Mouse (Mus musculus): Measurements from ENCODE around the gene Gm21983.

Gene Gm21983

DNA sequence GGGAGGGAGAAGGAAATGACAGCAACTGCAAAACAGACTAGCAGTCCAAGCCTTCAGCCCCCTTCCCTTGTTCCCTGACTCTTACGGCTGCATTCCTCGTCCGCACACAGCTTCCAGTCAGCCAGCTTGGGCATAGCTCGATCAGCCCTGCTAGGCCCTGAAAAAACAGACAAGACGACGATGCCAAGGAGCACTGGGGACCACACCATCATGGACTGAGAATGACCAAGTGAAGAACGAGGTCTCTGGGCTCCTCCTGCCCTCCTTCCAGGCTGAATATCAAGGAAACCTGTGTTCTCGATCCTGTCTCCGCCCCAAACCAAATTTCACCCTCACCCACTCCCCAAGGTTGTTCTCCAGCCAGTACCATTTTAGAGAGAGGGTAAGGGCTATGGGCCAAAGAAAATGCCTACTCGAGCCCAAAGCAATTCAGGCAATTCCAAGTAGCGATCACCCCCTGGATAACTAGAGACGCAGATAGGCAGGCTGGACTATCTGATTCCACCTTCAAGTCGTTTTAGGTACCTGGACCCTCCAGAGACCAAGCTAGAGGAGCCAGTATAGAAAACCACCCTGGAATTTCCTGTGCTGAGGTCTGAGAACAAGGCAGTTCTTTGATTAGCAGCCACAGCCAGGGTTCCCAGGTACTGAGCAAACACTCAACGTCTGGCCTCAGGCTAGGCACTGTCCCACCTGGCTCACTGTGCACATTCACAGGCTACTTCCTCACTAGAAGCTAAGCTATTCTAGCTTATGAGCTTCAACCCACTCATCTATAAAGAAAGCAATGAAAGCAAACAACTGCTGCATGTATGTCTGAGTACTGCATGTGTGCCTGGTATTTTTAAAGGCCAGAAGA lies at the start of gene Gm21983, which contains the start of gene Mia:
TSS of gene Gm21983 (minus strand) at position 250 of the 859 bp plus-strand sequence.
TSS of gene Mia (minus strand) at position 321 of the 859 bp plus-strand sequence.
- DNase-seq, result no peak

DNA sequence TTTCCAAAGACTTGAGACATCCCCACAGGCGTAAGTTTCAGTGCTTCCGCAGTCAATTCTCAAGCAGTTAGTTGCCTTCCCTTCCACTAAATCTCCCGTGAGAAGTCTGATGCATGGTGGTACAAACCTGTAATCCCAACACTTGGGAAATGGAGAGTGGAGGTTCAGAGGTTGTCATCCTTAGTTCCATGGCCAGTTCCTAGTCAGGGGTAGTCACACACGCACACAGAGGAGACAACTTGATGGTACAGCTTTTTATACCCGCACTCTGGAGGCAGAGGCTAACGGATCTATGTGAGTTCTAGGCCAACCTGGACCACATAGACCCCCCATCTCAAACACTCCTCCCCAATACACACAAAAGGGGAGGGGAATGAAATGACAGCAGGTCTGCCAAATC lies 48.0 kb upstream of the Gm21983 start:
- no peak for DNase-seq

DNA sequence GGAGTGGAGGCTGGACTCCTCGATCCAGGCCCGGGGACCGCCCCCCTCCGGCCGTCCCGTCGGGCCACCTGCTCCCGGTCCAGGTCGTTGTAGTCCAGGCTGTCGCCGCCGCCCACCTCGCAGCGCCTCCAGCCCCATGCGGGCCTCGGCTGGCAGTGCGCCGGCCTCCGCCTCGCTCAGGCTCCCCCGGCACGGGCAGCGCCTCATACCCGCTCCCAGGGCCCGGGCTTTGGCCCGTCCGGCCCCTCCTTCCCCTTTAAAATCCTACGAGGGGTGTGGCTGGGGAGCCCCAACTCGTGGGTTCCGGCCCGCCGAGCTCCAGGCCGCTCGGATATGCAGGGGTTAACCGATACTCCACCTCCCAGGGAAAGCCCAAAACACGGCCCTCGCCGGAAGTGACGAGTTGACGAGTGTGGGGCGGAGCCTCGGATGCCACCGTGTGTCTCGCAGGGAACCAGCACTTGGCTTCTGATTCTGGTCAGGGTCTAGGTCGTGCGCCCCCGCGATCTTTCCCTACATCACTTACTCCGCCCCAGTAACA lies 47.5 kb upstream of the Gm21983 start, which contains the start of gene Itpkc:
TSS of gene Itpkc (minus strand) at position 381 of the 541 bp plus-strand sequence.
- DNase-seq, result peak; percentile 97

DNA sequence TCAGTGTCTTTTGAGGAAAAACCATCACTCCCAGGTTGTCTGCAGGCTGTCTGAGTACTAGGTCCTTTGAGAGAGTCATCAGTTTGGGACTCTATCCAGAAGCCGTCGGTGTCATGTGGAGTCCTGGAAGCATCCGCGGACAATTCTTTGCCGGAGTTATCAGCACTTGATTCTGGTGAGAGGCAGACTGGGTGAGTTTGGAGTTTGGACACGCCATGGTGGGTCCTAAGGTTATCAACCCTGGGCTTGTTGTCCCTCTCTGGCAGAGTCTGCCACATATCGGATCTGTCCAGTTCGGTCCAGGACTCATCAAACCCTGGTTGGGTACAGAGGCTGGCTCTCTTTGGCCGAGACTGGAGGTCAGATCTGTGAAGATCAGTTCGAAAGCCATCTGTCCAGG lies 46.8 kb upstream of the Gm21983 start:
- DNase-seq, result no peak

DNA sequence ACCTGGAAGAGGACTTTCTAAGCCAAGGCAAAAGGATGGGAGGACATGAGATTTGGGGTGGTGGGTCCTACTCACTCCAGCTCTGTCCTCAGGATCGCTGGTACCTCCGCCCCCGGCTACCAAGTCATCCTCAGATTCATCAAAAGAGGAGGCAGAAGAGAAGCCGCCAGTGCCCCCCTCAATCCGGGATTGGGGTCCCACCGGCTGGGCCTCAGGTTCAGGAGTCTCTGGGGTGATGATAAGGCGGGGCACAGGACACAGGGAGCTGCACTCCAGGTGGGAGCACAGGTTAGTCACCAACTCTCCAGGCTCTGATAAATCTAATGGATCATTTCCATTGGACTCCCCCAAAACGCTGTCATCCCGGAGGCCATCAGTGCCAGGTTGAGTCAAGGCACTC lies 46.4 kb upstream of the Gm21983 start:
- no peak for DNase-seq

DNA sequence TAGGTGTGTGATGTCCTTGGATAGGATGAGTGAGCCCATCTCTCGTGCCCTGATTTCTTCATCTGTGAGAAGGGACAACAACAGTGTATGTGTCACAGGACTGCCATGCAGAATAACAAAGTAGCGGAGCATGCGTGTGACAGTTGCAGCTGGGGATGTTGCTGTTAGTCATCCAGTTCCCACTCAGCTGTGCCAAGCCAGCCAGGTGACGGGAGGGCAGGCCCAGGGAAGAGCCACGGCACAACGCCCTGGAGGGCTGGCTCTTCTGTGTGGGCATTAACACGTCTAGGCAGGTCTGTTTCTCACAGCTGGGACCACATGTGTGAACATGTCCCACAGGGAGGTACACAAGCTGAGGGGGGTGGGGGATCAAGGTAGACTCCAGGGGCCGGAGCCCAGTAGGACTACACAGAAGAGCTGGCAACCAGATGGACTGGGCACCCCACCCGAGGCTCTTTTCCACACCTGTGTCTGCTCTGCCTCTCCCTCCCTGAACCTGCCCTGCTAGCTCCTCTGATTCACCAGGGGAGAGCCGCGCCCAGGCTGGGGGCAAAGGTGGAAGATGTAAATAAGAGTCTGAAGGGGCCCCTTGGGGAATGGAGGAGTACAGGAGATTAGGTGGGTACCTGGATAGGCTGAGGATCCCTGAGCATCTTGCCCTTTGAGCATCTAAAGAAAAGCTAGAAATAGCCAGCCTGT lies 44.1 kb upstream of the Gm21983 start:
- DNase-seq, result no peak

DNA sequence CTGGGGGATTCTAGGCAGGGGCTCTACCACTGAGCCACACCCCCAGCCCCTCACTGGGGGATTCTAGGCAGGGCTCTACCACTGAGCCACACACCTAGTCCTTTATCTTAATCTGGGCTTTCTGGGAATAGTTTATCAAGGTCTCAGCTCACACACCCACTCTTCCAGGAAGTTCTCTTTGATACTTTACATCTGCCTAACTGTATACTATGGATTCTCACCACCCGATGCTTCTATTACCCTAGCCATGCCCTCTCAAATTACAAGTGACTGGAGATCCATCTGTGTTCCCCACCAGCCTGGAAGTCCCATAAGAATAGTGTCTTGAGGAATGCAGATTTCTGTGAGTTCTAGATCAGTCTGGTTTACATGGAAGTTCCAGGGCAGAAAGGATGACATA lies 41.7 kb upstream of the Gm21983 start:
- DNase-seq, result no peak

DNA sequence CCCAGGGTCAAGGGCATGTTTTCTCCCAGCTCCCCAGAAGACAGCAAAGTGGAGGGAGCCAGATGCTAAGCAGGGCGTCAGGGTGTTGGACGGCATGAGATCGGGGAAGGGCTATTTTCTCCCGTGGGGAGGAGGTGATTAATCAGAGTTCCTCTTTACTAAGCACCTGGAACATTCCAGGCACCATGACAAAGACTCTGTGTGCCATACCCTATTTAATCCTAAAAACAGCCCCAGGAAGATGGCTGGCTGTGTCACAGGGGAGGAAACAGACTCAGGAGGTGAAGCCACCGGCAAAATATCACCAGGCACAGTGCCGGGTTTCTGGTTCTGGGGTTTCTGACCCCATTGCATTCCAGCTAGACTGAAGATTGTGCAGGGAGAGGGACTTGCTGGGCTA lies 41.1 kb upstream of the Gm21983 start:
- no peak for DNase-seq

DNA sequence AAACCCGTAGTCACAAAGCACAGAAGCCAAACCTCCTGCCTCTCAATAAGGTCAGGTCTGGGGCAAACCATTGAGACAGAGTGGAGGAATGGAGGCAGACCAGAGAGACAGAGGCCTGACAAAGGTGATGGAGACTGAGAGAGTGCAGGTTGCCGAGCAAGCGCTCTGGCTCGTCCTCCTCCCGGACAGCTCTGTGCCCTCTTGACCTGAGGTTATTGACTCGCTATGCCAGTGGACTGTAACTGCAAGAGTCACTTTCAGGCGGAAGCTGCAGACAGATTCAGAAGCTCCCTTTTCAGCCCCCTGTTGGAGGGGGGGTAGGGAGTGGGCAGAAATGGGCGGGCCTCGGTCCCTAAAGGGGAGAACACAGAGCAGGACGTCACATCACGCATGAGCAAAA lies 39.1 kb upstream of the Gm21983 start:
- no peak for DNase-seq

DNA sequence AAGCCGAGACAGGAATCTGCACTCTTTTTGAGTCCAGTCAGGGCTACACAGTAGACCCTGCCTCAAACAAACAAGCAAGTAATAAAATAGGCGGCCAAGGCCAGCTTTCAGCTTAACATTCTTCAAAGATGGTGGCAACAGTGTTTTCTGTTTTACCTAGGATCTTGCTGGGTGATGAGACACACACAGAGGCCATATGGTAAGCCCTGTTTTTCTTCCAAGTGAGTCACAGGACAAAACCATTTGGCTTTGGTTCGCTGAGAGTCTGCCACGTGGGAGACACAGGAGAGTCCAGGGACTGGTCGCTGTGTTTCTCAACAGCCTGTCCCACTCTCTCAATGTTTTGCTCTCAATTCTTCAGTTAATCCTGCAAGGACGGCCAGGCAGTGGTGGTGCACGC lies 37.7 kb upstream of the Gm21983 start:
- no peak for DNase-seq

DNA sequence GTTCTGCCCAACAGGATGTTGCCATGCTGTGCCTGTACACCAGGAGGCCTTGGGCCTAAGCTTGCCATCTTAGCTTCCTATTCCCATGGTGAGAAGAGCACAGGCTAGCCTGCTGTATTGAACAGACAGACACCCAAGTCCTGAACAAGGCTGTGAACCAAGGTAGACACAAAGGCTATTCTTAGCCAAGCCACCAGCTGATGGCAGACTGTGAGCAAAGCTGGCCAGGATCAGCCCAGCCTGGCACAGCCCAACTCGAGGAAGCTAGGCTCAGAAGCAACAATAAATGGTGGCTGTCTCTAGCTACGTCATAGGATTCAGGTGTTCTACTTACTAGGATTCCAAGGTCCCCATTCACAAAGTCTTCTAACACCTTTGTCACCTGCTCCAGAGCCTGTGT lies 31.7 kb upstream of the Gm21983 start:
- DNase-seq, result no peak

DNA sequence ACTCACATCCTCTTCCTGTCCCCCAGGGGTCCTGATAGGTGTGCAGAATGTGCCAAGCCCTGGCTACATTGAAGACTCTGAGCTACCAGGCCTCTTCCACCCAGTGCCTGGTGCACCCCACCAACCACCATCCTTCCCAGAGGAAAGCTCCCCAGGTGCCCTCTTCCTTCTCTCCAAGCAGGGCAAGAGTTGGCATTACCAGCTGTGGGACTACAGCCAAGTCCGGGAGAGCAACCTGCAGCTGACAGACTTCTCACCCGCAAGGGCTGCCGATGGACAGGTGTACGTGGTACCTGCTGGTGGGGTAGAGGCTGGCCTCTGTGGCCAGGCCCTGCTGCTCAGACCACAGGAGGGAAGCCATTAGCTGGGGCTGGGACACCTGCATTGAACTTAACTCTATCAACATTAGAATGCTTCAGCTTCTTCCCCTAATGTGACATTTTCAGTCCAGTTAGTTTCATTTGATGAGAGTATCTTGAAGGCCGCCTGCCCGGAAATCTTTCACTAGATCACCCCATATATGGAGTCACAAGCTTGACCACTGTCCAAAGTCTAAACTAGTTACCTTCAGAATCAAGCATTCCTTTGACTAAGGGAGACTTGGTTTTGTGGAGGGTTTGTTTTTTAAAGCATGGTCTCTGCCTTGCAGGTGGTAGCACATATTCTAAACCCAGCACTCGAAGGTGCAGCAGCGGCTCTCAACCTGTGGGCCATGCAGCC lies 23.0 kb upstream of the Gm21983 start:
- DNase-seq, result no peak

DNA sequence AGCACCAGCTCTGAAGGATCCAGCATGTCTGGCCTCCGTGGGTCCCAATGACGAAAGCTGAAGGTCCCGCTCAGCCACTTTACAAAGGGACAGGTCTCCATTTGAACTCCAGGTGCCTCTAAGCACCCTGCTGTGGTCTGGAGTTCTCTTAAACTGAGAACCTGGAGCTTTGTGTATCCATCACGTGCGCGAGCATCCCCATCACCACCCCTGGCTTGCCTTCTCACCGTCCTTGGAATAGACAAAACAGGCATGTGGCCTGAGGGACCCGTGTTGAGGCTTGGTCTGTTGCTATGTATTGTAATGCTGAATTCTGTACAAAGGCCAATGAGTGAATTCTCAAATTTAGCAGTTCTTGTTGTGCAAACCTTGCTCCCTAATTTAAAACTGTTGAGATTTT lies 17.9 kb upstream of the Gm21983 start:
- no peak for DNase-seq

DNA sequence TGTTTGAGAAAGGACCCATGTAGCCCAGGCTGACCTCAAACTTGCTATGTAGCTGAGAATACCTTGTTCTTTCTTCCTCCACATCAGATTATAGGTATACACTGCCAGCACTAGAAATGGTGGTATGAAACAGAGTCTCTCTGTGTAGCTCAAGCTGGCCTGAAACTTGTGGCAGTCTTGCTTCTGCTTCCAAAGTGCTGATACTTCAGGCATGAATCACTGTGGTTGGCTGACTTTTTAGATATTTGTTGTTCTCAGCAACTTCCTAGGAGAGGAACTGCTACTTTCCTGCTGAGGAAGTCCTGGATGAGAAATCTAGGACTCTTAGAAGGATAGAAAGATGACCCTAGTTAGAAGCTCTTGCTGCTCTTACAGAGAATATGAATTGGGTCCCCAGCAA lies 17.5 kb upstream of the Gm21983 start:
- DNase-seq, result no peak

DNA sequence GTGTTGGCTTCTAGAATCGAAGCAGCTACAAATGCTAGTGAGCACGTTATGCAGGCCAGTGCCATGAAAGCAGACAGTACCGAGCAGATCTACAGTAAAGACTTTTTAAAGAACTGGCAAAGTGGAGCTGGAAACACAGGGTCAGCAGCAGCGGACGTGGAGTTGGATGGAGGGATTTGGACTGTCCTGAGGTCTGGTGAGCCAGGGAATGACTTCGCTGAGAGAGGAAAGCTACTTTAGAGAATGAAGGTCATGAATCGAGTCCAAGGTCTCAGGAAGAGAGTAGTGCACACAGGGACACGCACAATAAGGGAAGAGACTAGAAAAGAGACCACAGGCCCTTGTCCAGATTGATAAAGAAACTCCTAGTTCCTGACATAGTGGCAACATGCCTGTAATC lies 16.7 kb upstream of the Gm21983 start:
- no peak for DNase-seq

DNA sequence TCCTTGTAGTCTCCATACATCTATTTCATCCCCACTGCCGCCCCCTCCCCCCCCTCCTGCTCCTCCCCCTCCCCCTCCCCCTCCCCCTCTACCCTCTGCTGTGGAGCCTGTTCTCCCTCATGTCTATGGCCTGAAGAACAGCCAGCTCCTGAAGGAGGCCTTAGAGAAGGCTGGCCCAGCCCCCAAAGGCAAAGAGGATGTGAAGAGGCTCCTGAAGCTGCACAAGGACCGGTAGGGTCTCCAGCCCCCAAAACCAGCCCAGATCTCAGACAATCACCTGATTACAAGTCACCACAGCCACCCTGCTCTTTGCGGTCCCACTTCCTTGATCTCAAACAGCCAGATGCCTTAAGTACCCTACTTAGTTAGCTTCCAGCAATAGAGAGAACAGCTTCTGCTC lies 16.2 kb upstream of the Gm21983 start:
- DNase-seq, result no peak

DNA sequence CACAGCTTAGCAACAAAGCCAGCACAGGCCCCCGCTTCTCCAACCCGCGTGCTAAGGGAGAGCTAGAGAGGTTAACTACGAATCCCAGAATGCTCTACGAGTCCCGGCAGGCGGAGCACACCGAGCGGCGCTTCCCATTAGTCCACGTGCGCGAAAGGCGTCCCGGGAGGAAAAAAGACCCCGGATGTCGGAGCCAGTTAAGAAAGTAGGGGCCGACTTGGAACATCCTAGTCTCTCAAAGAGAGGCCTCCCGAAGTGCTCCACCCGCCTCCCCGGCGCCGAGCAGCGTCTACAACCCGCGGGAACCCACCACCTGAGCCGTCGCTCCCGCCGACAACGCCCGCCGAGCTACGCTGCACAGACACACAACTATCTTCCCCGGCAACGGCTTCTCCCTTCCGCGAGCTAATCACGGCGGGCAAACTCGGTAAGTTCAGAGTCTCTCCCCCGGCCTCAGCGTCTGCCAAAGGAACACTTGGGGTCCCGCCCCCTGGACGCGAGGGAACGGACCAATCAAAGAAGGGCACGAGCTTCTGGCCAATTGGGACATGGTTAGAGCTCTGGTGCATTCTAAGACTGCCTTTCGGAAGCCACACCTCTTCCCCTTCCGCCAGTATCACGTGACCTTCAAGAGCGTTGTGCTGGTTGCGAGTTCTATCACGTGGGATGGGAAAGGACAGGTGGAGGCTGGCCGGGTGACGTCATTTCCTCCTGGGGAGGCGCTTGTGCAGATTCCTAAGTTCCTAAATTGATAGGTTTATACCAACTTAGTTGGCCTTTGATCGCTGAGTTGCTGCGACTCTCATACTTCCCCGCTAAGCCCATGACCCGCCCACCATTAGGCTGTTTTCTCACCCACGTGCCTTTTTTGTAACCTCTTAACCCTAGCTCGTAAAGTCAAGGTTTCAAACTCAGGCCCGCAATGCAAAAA lies 15.1 kb upstream of the Gm21983 start, which contains the start of the genes BC024978 and Snrpa:
TSS of gene BC024978 (plus strand) at position 101 of the 931 bp plus-strand sequence.
TSS of gene Snrpa (minus strand) at position 591 of the 931 bp plus-strand sequence.
- DNase-seq, result peak; percentile 100

DNA sequence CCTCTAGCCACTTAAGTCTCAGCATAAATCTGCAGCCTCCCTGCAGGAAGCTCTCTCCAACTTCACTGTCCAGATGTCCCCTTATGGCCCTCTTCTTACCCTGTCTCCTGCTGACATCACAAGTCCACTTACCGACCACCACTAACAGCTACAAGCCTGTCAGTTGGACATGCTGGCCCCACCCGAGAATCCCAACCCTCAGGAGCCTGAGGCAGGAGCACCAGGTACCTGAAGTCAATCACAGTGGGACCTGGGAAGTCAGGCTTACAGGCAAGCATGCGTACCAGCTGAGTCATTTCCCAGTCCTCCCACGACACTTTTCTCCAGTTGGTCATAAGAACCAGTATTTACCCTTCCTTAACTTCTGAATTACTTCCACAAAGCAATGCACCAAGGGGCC lies 12.8 kb upstream of the Gm21983 start:
- DNase-seq, result no peak

DNA sequence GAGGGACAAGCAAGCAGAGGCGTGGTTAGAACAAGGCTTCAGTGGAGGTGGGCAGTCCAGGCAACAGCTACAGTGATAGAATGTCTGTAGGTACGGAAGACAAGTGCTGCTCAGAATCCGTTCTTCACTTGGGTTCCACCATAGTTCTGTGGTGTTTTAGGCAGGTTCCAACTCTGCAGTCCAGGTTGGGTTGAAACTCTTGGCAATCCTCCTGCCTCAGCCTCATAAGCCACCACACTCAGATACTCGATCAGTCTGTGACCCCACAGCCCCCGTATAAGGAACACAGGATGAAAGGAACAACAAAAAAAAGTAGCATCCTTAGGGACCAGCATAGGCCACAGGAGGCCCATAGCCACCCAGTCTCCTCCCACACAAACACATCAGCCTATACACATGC lies 11.5 kb upstream of the Gm21983 start:
- DNase-seq, result no peak

DNA sequence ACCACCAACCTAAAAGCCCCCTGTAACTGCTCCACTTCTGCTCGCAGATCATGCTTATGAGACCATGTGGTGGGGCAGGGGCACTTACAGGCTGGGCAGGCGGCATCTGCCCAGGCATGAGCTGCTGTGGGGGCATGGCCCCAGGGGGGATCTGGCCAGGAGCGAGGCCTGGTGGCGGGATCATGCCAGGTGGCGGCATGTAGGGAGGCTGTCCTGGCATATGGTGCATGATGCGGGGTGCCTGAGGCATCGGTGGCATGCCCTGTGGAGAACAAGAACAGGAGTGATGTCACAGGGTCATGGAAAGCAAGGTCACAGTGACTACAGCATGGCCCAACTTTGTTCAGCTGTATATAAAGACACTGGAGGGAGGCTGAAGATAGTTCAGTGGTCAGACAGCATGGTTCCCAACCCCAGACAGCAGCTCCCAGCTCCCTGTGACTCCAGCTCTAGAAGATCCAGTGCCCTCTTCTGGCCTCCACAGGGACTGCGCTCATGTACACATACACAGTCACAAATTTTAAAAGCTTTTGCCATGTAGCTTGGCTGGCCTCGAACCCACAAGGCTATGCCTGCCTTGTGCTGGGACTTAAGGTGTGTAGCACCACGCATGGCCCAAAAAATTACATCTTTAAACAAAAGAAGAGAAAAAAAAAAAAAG lies 8.5 kb upstream of the Gm21983 start:
- peak; percentile 5 for DNase-seq

DNA sequence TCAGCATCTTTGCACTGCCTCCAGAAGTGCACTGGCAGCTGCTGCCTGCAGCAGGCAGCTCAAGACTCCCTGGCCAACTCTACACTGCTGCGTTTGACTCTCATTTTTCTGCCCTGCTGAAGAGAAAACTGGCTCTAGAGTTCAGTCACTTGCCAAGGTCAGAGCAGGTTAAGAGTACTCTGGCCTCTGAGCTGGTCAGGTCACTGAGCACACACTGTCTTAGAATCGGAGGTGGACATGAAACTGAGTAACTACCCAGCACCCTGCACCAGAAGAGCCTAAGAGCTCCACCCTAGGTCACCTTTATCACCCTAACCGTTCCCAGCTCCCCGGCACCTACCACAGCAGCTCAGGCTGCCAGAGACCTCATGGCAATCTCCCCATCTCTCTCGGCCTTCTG lies 5.1 kb upstream of the Gm21983 start:
- no peak for DNase-seq
